In the genomic region with DNA sequence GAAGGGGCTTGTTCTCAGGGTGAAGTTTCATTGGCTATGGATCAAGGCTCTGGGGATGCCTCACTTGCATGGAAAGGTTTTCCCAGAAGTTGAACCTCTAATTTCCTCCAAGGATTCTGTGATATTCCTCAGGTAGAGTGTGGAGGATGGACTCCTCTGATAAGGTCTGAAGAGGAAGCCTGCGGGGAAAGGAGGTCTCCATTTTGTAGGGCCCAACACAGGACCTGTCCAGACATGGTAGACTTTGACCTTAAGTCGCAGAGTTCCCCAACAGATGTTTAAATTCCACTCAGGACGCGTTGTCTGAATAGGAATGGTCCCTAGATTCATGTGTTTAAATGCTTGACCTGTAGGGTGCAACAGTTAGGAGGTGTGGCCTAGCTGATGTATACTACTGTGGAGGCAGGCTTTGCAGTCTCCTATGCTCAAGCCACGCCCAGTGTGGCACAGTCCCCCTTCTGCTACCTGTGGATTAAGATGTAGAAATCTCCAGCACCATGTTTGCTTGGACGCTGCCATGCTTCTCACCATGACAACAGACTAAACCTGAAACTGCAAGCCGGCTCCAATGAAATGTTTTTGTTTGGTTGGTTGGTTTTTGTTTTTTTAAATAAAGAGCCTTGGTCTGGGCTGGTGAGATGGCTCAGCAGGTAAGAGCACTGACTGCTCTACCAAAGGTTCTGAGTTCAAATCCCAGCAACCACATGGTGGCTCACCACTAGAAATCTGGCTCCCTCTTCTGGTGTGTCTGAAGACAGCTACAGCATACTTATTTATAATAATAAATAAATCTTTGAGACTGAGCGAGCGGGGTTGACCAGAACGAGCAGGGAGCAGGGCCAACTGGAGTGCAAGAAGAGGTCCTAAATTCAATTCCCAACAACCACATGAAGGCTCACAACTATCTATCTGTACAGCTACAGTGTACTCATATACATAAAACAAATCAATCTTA, we compare ENCODE assay signal across 11 mouse cellular contexts. TPM values are rescaled to one million over a fixed set of nuclear protein-coding genes. Genes with fewer than 3 reads are reported as not detected.
DNase-seq lines count a peak whose midpoint lies in the region; ATAC-seq and TF ChIP-seq lines count a peak whose summit lies in the region.
"Had no signal": no experiment of that assay in that cellular context is flagged by ENCODE, and none has a peak within 500 bp of the region (broad histone marks: within the 10 kb centered on the region; RNA-seq: fewer than 3 reads in every experiment).

No protein-coding gene starts in this region.

- WGBS in kidney, embryonic 14.5 days, result 84% methylated on average over 10 of the region's 10 CpGs
- WGBS in neural tube, embryonic 11.5 days, result 92% methylated on average over 10 of the region's 10 CpGs
- 89% methylated on average over 10 of the region's 10 CpGs for WGBS in neural tube, embryonic 15.5 days
- 92% methylated on average over 10 of the region's 10 CpGs for WGBS in forebrain, postnatal 0 days
- 88% methylated on average over 10 of the region's 10 CpGs for WGBS in stomach, embryonic 16.5 days

- no peak overlapping the region for H3K9ac ChIP-seq in kidney, embryonic 14.5 days (ENCODE audit: low read depth, low read length)
- no peak overlapping the region for H3K9ac ChIP-seq in neural tube, embryonic 11.5 days (ENCODE audit: low read length)
- no peak overlapping the region for H3K9ac ChIP-seq in neural tube, embryonic 15.5 days (replicated peaks)
- no peak overlapping the region for H3K9ac ChIP-seq in forebrain, postnatal 0 days
- H3K9ac ChIP-seq in stomach, embryonic 16.5 days (ENCODE audit: low read length), result no peak overlapping the region

- peaks cover 31% of the 10 kb centered on the region for H3K36me3 ChIP-seq in kidney, embryonic 14.5 days (ENCODE audit: control insufficient read depth, insufficient read depth, low read length)
- peaks cover 7% of the 10 kb centered on the region for H3K36me3 ChIP-seq in neural tube, embryonic 11.5 days (ENCODE audit: control insufficient read depth, insufficient read depth, low read length)
- peaks cover 23% of the 10 kb centered on the region for H3K36me3 ChIP-seq in neural tube, embryonic 15.5 days
- H3K36me3 ChIP-seq in forebrain, postnatal 0 days (ENCODE audit: insufficient read depth), result peaks cover 21% of the 10 kb centered on the region
- peaks cover 9% of the 10 kb centered on the region for H3K36me3 ChIP-seq in stomach, embryonic 16.5 days (ENCODE audit: control insufficient read depth, insufficient read depth, low read length)

- no peaks in the 10 kb centered on the region for H3K9me3 ChIP-seq in kidney, embryonic 14.5 days (ENCODE audit: control insufficient read depth, low read length)
- H3K9me3 ChIP-seq in neural tube, embryonic 11.5 days (ENCODE audit: control insufficient read depth, low read length), result no peaks in the 10 kb centered on the region
- no peaks in the 10 kb centered on the region for H3K9me3 ChIP-seq in neural tube, embryonic 15.5 days (replicated peaks)
- H3K9me3 ChIP-seq in forebrain, postnatal 0 days (ENCODE audit: low read length), result no peaks in the 10 kb centered on the region
- H3K9me3 ChIP-seq in stomach, embryonic 16.5 days (replicated peaks; ENCODE audit: control insufficient read depth, low read length), result no peaks in the 10 kb centered on the region

- no peak for TF ChIP-seq CTCF in forebrain, postnatal 0 days (IDR thresholded peaks at IDR 0.05; ENCODE audit: low read depth)

- DNase-seq in kidney, adult 18-20 months, result no peak
- no peak for DNase-seq in neural tube, embryonic 11.5 days (ENCODE audit: low spot score)
- no peak for DNase-seq in forebrain, postnatal 0 days
- DNase-seq in urinary bladder, postnatal 14 days (ENCODE audit: low spot score), result no peak
- DNase-seq: heart, postnatal 14 days; kidney, postnatal 4 days; lung, adult 2 months had no signal

- no peak overlapping the region for H3K4me3 ChIP-seq in kidney, embryonic 14.5 days (ENCODE audit: low read length)
- no peak overlapping the region for H3K4me3 ChIP-seq in neural tube, embryonic 11.5 days (ENCODE audit: low read depth, low read length)
- no peak overlapping the region for H3K4me3 ChIP-seq in neural tube, embryonic 15.5 days (replicated peaks)
- no peak overlapping the region for H3K4me3 ChIP-seq in forebrain, postnatal 0 days (ENCODE audit: low read depth, low read length)
- H3K4me3 ChIP-seq in stomach, embryonic 16.5 days (replicated peaks; ENCODE audit: low read length), result no peak overlapping the region

- H3K27me3 ChIP-seq in kidney, embryonic 14.5 days (ENCODE audit: control insufficient read depth, insufficient read depth, low read length), result no peaks in the 10 kb centered on the region
- H3K27me3 ChIP-seq in neural tube, embryonic 11.5 days (ENCODE audit: control insufficient read depth, insufficient read depth, low read length), result no peaks in the 10 kb centered on the region
- no peaks in the 10 kb centered on the region for H3K27me3 ChIP-seq in neural tube, embryonic 15.5 days (replicated peaks)
- H3K27me3 ChIP-seq in forebrain, postnatal 0 days (ENCODE audit: insufficient read depth, low read length), result no peaks in the 10 kb centered on the region
- no peaks in the 10 kb centered on the region for H3K27me3 ChIP-seq in stomach, embryonic 16.5 days (ENCODE audit: control insufficient read depth, insufficient read depth, low read length)

- peak; percentile 68 for ATAC-seq in kidney, embryonic 14.5 days (ENCODE audit: low FRiP score, low TSS enrichment)
- 0 out of 2 replicates have a peak, but pooled peaks have one; percentile 53 for ATAC-seq in neural tube, embryonic 11.5 days (ENCODE audit: insufficient read depth, low FRiP score, low TSS enrichment)
- no peak; the same call in 1 of the 2 replicates for ATAC-seq in neural tube, embryonic 15.5 days (ENCODE audit: low FRiP score)
- ATAC-seq in forebrain, postnatal 0 days, result peak; percentile 34; the same call in 1 of the 2 replicates
- ATAC-seq in stomach, embryonic 16.5 days (ENCODE audit: insufficient read depth, low FRiP score), result 0 out of 2 replicates have a peak, but pooled peaks have one; percentile 7
- ATAC-seq in frontal cortex, adult (ENCODE audit: low TSS enrichment), result no peak

- H3K27ac ChIP-seq in kidney, embryonic 14.5 days (ENCODE audit: low read depth, low read length), result no peak overlapping the region
- no peak overlapping the region for H3K27ac ChIP-seq in neural tube, embryonic 11.5 days (ENCODE audit: low read depth, low read length)
- no peak overlapping the region for H3K27ac ChIP-seq in neural tube, embryonic 15.5 days (replicated peaks)
- H3K27ac ChIP-seq in forebrain, postnatal 0 days (ENCODE audit: low read depth, low read length), result no peak overlapping the region
- no peak overlapping the region for H3K27ac ChIP-seq in stomach, embryonic 16.5 days (ENCODE audit: low read length)

- H3K4me1 ChIP-seq in kidney, embryonic 14.5 days (ENCODE audit: control insufficient read depth, insufficient read depth, low read length), result no peaks in the 10 kb centered on the region
- H3K4me1 ChIP-seq in neural tube, embryonic 11.5 days (ENCODE audit: control insufficient read depth, insufficient read depth, low read length), result no peaks in the 10 kb centered on the region
- no peaks in the 10 kb centered on the region for H3K4me1 ChIP-seq in neural tube, embryonic 15.5 days
- H3K4me1 ChIP-seq in forebrain, postnatal 0 days (ENCODE audit: insufficient read depth), result no peaks in the 10 kb centered on the region
- no peaks in the 10 kb centered on the region for H3K4me1 ChIP-seq in stomach, embryonic 16.5 days (ENCODE audit: control insufficient read depth, insufficient read depth, low read length)

- H3K4me2 ChIP-seq in kidney, embryonic 14.5 days (replicated peaks; ENCODE audit: low read depth, low read length), result no peak overlapping the region
- no peak overlapping the region for H3K4me2 ChIP-seq in neural tube, embryonic 11.5 days (ENCODE audit: low read depth)
- no peak overlapping the region for H3K4me2 ChIP-seq in neural tube, embryonic 15.5 days
- H3K4me2 ChIP-seq in forebrain, postnatal 0 days (ENCODE audit: low read depth), result no peak overlapping the region
- no peak overlapping the region for H3K4me2 ChIP-seq in stomach, embryonic 16.5 days (ENCODE audit: low read depth, low read length)

RNA-seq across cellular contexts. Expression of a gene that starts 16.5 kb away (rescaled TPM):
- 228 and 236 TPM in 2 replicates for polyA plus RNA-seq in kidney, embryonic 14.5 days (2014; fragmentation: Nextera tagmentation; extraction: Ambion mirVana)
- 311 and 312 TPM in 2 replicates for polyA plus RNA-seq in neural tube, embryonic 11.5 days (2014; fragmentation: Nextera tagmentation; extraction: Ambion mirVana)
- 193 and 199 TPM in 2 replicates for polyA plus RNA-seq in neural tube, embryonic 15.5 days (2015; fragmentation: Nextera tagmentation; extraction: Ambion mirVana)
- total RNA-seq in forebrain, postnatal 0 days (2014; rRNA removed), result 92.8 and 106 TPM in 2 replicates
- 231 and 236 TPM in 2 replicates for polyA plus RNA-seq in forebrain, postnatal 0 days (2015; fragmentation: Nextera tagmentation; extraction: Ambion mirVana)
- polyA plus RNA-seq in stomach, embryonic 16.5 days (2015; fragmentation: Nextera tagmentation; extraction: Ambion mirVana), result 200 and 216 TPM in 2 replicates

RNA-seq across cellular contexts. Expression of a gene that starts 24.6 kb away (rescaled TPM):
- polyA plus RNA-seq in kidney, embryonic 14.5 days (2014; fragmentation: Nextera tagmentation; extraction: Ambion mirVana), result 32.8 and 34.3 TPM in 2 replicates
- 30.3 and 30.6 TPM in 2 replicates for polyA plus RNA-seq in neural tube, embryonic 11.5 days (2014; fragmentation: Nextera tagmentation; extraction: Ambion mirVana)
- 18.9 and 20.9 TPM in 2 replicates for polyA plus RNA-seq in neural tube, embryonic 15.5 days (2015; fragmentation: Nextera tagmentation; extraction: Ambion mirVana)
- 16.1 and 20.5 TPM in 2 replicates for total RNA-seq in forebrain, postnatal 0 days (2014; rRNA removed)
- polyA plus RNA-seq in forebrain, postnatal 0 days (2015; fragmentation: Nextera tagmentation; extraction: Ambion mirVana), result 16.8 and 19.3 TPM in 2 replicates
- polyA plus RNA-seq in stomach, embryonic 16.5 days (2015; fragmentation: Nextera tagmentation; extraction: Ambion mirVana), result 22.6 and 28.5 TPM in 2 replicates

RNA-seq across cellular contexts. Expression of a gene that starts 35.1 kb away (rescaled TPM):
- 24.0 and 33.2 TPM in 2 replicates for polyA plus RNA-seq in kidney, embryonic 14.5 days (2014; fragmentation: Nextera tagmentation; extraction: Ambion mirVana)
- 41.7 and 42.5 TPM in 2 replicates for polyA plus RNA-seq in neural tube, embryonic 11.5 days (2014; fragmentation: Nextera tagmentation; extraction: Ambion mirVana)
- 41.8 and 46.9 TPM in 2 replicates for polyA plus RNA-seq in neural tube, embryonic 15.5 days (2015; fragmentation: Nextera tagmentation; extraction: Ambion mirVana)
- total RNA-seq in forebrain, postnatal 0 days (2014; rRNA removed), result 28.9 and 35.0 TPM in 2 replicates
- polyA plus RNA-seq in forebrain, postnatal 0 days (2015; fragmentation: Nextera tagmentation; extraction: Ambion mirVana), result 26.2 and 32.8 TPM in 2 replicates
- polyA plus RNA-seq in stomach, embryonic 16.5 days (2015; fragmentation: Nextera tagmentation; extraction: Ambion mirVana), result 27.0 and 27.3 TPM in 2 replicates

RNA-seq across cellular contexts. Expression of a gene that starts 39.4 kb away (rescaled TPM):
- 13.8 and 24.5 TPM in 2 replicates for polyA plus RNA-seq in kidney, embryonic 14.5 days (2014; fragmentation: Nextera tagmentation; extraction: Ambion mirVana)
- 15.3 and 16.9 TPM in 2 replicates for polyA plus RNA-seq in neural tube, embryonic 11.5 days (2014; fragmentation: Nextera tagmentation; extraction: Ambion mirVana)
- polyA plus RNA-seq in neural tube, embryonic 15.5 days (2015; fragmentation: Nextera tagmentation; extraction: Ambion mirVana), result 22.5 and 23.7 TPM in 2 replicates
- 22.3 and 23.7 TPM in 2 replicates for total RNA-seq in forebrain, postnatal 0 days (2014; rRNA removed)
- polyA plus RNA-seq in forebrain, postnatal 0 days (2015; fragmentation: Nextera tagmentation; extraction: Ambion mirVana), result 9.9 and 15.6 TPM in 2 replicates
- polyA plus RNA-seq in stomach, embryonic 16.5 days (2015; fragmentation: Nextera tagmentation; extraction: Ambion mirVana), result 14.8 and 15.8 TPM in 2 replicates

RNA-seq across cellular contexts. Expression of a gene that starts 47.0 kb away (rescaled TPM):
- polyA plus RNA-seq in kidney, embryonic 14.5 days (2014; fragmentation: Nextera tagmentation; extraction: Ambion mirVana), result 858 and 1,157 TPM in 2 replicates
- 690 and 753 TPM in 2 replicates for polyA plus RNA-seq in neural tube, embryonic 11.5 days (2014; fragmentation: Nextera tagmentation; extraction: Ambion mirVana)
- polyA plus RNA-seq in neural tube, embryonic 15.5 days (2015; fragmentation: Nextera tagmentation; extraction: Ambion mirVana), result 485 and 506 TPM in 2 replicates
- total RNA-seq in forebrain, postnatal 0 days (2014; rRNA removed), result 576 and 901 TPM in 2 replicates
- polyA plus RNA-seq in forebrain, postnatal 0 days (2015; fragmentation: Nextera tagmentation; extraction: Ambion mirVana), result 584 and 740 TPM in 2 replicates
- 560 and 735 TPM in 2 replicates for polyA plus RNA-seq in stomach, embryonic 16.5 days (2015; fragmentation: Nextera tagmentation; extraction: Ambion mirVana)

Comparison
In these comparisons a context has a peak if more than half of its experiments do, and no peak if none do; other contexts are left out.
1. ATAC-seq: peak in kidney, embryonic 14.5 days (single experiment), neural tube, embryonic 11.5 days (single experiment), forebrain, postnatal 0 days (single experiment) and stomach, embryonic 16.5 days (single experiment); none in neural tube, embryonic 15.5 days (single experiment) and frontal cortex, adult (single experiment).